Mouse (Mus musculus): ENCODE results near the gene Pik3r5. TPM values are rescaled to one million over a fixed set of nuclear protein-coding genes. Genes with fewer than 3 reads are reported as not detected.

Gene Pik3r5
- total and polyA plus RNA-seq, 3 experiments = 0.02 to 0.49 TPM; not detected in 1

- Histone ChIP-seq H3K9me3 (replicated peaks) (no peaks in the 10 kb centered on the region), H3K4me1 (ENCODE audit: insufficient read depth, low read depth, low read length) (no peaks in the 10 kb centered on the region), H3K36me3 (replicated peaks) (no peaks in the 10 kb centered on the region), H3K27me3 (ENCODE audit: insufficient read depth, low read length) (peaks cover 11% of the 10 kb centered on the region), H3K4me3 (ENCODE audit: low read depth, low read length) (no peak overlapping the region)
- TF ChIP-seq GATA1 (IDR thresholded peaks at IDR 0.05; ENCODE audit: borderline replicate concordance, low read length) (no peak), CTCF (IDR thresholded peaks at IDR 0.05; ENCODE audit: low read depth, low read length) (no peak), GATA2 (IDR thresholded peaks at IDR 0.05; ENCODE audit: borderline replicate concordance, low read depth, low read length) (no peak), POLR2AphosphoS5 (IDR thresholded peaks at IDR 0.05; ENCODE audit: insufficient replicate concordance, low read depth, low read length) (no peak), TAL1 (conservative IDR thresholded peaks at IDR 0.05; ENCODE audit: low read depth, low read length) (no peak)
- ATAC-seq (ENCODE audit: extremely low read depth, insufficient number of reproducible peaks, low FRiP score, poor library complexity, severe bottlenecking) (no peak), DNase-seq (ENCODE audit: low spot score) (no peak)
These were observed 37.0 kb downstream of the Pik3r5 start for GRCm38 (mm10) chr11:68468886-68469285.

DNA sequence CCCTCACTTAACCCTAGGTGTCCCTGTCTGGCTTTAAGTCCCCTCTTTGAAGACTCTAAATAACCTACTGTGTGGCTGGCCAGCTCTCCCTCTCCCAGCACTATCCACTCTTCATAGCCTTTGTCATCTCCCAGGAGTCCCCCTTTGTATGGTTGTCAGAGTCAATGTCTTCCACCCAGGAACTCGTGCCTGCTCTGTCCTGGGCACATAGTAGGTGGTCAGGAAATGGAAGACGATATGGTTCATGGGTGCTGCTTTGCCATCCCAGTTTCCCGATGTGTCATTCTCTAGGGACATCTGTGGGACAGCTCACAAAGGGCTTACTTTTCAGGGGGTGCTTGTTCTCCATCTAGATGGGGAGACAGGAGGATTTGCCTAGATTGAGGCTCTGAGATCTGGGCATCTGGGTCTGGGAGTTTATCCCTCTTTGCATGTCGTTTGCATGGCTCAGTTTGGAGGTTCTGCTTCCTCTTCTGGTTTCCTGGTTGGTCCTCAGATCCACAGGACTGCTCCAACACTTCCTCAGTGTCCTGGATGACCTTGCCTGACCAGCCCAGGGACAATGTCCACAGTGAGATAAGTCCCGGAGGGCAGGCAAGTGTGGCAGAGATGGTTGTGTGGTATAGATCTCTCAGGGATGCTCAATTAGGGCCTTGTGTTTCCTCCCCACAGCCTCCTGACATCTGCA, 40.4 kb downstream of the Pik3r5 start:
- ATAC-seq (ENCODE audit: extremely low read depth, insufficient number of reproducible peaks, low FRiP score, poor library complexity, severe bottlenecking) = no peak
- Histone ChIP-seq H3K36me3 (replicated peaks) (no peaks in the 10 kb centered on the region), H3K4me3 (ENCODE audit: low read depth, low read length) (no peak overlapping the region), H3K27me3 (ENCODE audit: insufficient read depth, low read length) (peaks cover 16% of the 10 kb centered on the region), H3K9me3 (replicated peaks) (no peaks in the 10 kb centered on the region), H3K4me1 (ENCODE audit: insufficient read depth, low read depth, low read length) (no peaks in the 10 kb centered on the region)
- TF ChIP-seq GATA2 (IDR thresholded peaks at IDR 0.05; ENCODE audit: borderline replicate concordance, low read depth, low read length) (no peak), TAL1 (conservative IDR thresholded peaks at IDR 0.05; ENCODE audit: low read depth, low read length) (no peak), CTCF (IDR thresholded peaks at IDR 0.05; ENCODE audit: low read depth, low read length) (no peak), POLR2AphosphoS5 (IDR thresholded peaks at IDR 0.05; ENCODE audit: insufficient replicate concordance, low read depth, low read length) (no peak), GATA1 (IDR thresholded peaks at IDR 0.05; ENCODE audit: borderline replicate concordance, low read length) (no peak)
- no peak for DNase-seq (ENCODE audit: low spot score)

GRCm38 (mm10) chr11:68474600-68474999, 42.7 kb downstream of the Pik3r5 start:
- no peak for TF ChIP-seq TAL1 (conservative IDR thresholded peaks at IDR 0.05; ENCODE audit: low read depth, low read length)
- TF ChIP-seq GATA1 (IDR thresholded peaks at IDR 0.05; ENCODE audit: borderline replicate concordance, low read length) = no peak
- no peak for TF ChIP-seq CTCF (IDR thresholded peaks at IDR 0.05; ENCODE audit: low read depth, low read length)
- TF ChIP-seq GATA2 (IDR thresholded peaks at IDR 0.05; ENCODE audit: borderline replicate concordance, low read depth, low read length) = no peak
- TF ChIP-seq POLR2AphosphoS5 (IDR thresholded peaks at IDR 0.05; ENCODE audit: insufficient replicate concordance, low read depth, low read length) = no peak
- ATAC-seq (ENCODE audit: extremely low read depth, insufficient number of reproducible peaks, low FRiP score, poor library complexity, severe bottlenecking) = no peak
- no peaks in the 10 kb centered on the region for H3K9me3 ChIP-seq (replicated peaks)
- no peaks in the 10 kb centered on the region for H3K4me1 ChIP-seq (ENCODE audit: insufficient read depth, low read depth, low read length)
- DNase-seq (ENCODE audit: low spot score) = no peak
- H3K4me3 ChIP-seq (ENCODE audit: low read depth, low read length) = no peak overlapping the region
- no peaks in the 10 kb centered on the region for H3K36me3 ChIP-seq (replicated peaks)
- H3K27me3 ChIP-seq (ENCODE audit: insufficient read depth, low read length) = peaks cover 13% of the 10 kb centered on the region

DNA sequence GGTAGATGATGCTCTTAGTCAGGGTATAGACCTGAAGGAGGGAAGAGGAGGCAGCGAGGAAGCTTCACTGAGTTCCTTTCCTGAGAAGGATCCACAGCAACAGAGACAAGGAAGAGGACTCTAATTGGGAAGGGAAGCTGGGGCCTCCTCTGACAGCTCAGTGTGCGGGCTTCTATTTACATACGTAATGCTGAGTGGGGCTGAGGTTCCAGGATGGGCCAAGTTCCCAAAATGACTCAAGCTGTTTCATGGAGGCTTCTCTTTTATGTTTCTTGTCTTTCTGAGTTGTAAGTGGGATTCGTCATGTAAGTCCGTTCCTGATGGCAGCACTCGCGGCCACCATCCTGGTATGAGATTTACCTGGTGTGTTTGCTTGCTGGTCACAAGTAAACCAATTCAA, 43.8 kb downstream of the Pik3r5 start:
- Histone ChIP-seq H3K4me1 (ENCODE audit: insufficient read depth, low read depth, low read length) (no peaks in the 10 kb centered on the region), H3K27me3 (ENCODE audit: insufficient read depth, low read length) (peaks cover 13% of the 10 kb centered on the region), H3K4me3 (ENCODE audit: low read depth, low read length) (no peak overlapping the region), H3K36me3 (replicated peaks) (no peaks in the 10 kb centered on the region), H3K9me3 (replicated peaks) (no peaks in the 10 kb centered on the region)
- no peak for DNase-seq (ENCODE audit: low spot score)
- TF ChIP-seq CTCF (IDR thresholded peaks at IDR 0.05; ENCODE audit: low read depth, low read length) = no peak
- no peak for TF ChIP-seq TAL1 (conservative IDR thresholded peaks at IDR 0.05; ENCODE audit: low read depth, low read length)
- TF ChIP-seq POLR2AphosphoS5 (IDR thresholded peaks at IDR 0.05; ENCODE audit: insufficient replicate concordance, low read depth, low read length) = no peak
- no peak for TF ChIP-seq GATA2 (IDR thresholded peaks at IDR 0.05; ENCODE audit: borderline replicate concordance, low read depth, low read length)
- no peak for TF ChIP-seq GATA1 (IDR thresholded peaks at IDR 0.05; ENCODE audit: borderline replicate concordance, low read length)
- ATAC-seq (ENCODE audit: extremely low read depth, insufficient number of reproducible peaks, low FRiP score, poor library complexity, severe bottlenecking) = no peak

GRCm38 (mm10) chr11:68477661-68478060, 45.7 kb downstream of the Pik3r5 start:
- Histone ChIP-seq H3K9me3 (replicated peaks) (no peaks in the 10 kb centered on the region), H3K27me3 (ENCODE audit: insufficient read depth, low read length) (peaks cover 13% of the 10 kb centered on the region), H3K36me3 (replicated peaks) (no peaks in the 10 kb centered on the region), H3K4me1 (ENCODE audit: insufficient read depth, low read depth, low read length) (no peaks in the 10 kb centered on the region), H3K4me3 (ENCODE audit: low read depth, low read length) (no peak overlapping the region)
- DNase-seq (ENCODE audit: low spot score) = no peak
- no peak for ATAC-seq (ENCODE audit: extremely low read depth, insufficient number of reproducible peaks, low FRiP score, poor library complexity, severe bottlenecking)
- no peak for TF ChIP-seq POLR2AphosphoS5 (IDR thresholded peaks at IDR 0.05; ENCODE audit: insufficient replicate concordance, low read depth, low read length)
- no peak for TF ChIP-seq GATA1 (IDR thresholded peaks at IDR 0.05; ENCODE audit: borderline replicate concordance, low read length)
- no peak for TF ChIP-seq GATA2 (IDR thresholded peaks at IDR 0.05; ENCODE audit: borderline replicate concordance, low read depth, low read length)
- TF ChIP-seq CTCF (IDR thresholded peaks at IDR 0.05; ENCODE audit: low read depth, low read length) = no peak
- no peak for TF ChIP-seq TAL1 (conservative IDR thresholded peaks at IDR 0.05; ENCODE audit: low read depth, low read length)

GRCm38 (mm10) chr11:68478574-68478981, 46.7 kb downstream of the Pik3r5 start:
- no peak overlapping the region for H3K4me3 ChIP-seq (ENCODE audit: low read depth, low read length)
- no peaks in the 10 kb centered on the region for H3K36me3 ChIP-seq (replicated peaks)
- ATAC-seq (ENCODE audit: extremely low read depth, insufficient number of reproducible peaks, low FRiP score, poor library complexity, severe bottlenecking) (no peak), DNase-seq (ENCODE audit: low spot score) (no peak)
- H3K9me3 ChIP-seq (replicated peaks) = no peaks in the 10 kb centered on the region
- no peaks in the 10 kb centered on the region for H3K4me1 ChIP-seq (ENCODE audit: insufficient read depth, low read depth, low read length)
- H3K27me3 ChIP-seq (ENCODE audit: insufficient read depth, low read length) = peaks cover 8% of the 10 kb centered on the region
- TF ChIP-seq POLR2AphosphoS5 (IDR thresholded peaks at IDR 0.05; ENCODE audit: insufficient replicate concordance, low read depth, low read length) = no peak
- no peak for TF ChIP-seq TAL1 (conservative IDR thresholded peaks at IDR 0.05; ENCODE audit: low read depth, low read length)
- no peak for TF ChIP-seq GATA1 (IDR thresholded peaks at IDR 0.05; ENCODE audit: borderline replicate concordance, low read length)

Data from G1E (cell line).